Mouse (Mus musculus): Measurements from ENCODE around the gene Atp9a.

The Atp9a gene

DNA sequence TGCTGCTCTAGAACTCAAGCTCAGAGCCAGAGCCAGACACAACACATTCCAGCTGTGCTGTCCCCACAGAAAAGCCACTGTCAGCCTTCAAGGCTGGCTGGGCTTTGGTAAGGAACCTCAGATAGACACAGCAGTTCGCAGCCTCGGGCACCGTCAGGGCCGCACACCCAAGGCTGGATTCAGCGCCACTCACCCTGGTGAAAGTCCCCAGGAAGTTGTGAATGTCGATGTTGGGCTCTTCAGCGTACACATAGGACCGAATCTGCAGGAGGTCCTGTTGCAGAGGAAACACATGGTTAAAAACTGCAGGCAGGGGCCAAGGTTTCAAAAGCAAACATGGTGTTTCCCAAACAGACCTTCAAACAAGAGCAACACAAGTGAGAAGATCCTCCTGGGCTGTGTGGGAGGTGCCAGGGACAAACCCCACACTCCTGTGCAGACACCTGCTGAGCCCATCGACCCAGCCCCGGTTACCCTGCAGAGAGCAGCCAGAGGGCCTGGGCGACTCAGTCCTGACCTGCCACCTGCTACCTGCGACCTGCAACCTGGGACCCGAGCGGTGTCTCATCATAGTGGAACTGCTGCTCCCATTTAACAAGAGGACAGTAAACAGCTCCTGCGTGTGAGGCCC, 58.6 kb downstream of the Atp9a start:
- no peak for DNase-seq (ENCODE audit: low read depth in 2 of 2, low spot score in 2 of 2)

DNA sequence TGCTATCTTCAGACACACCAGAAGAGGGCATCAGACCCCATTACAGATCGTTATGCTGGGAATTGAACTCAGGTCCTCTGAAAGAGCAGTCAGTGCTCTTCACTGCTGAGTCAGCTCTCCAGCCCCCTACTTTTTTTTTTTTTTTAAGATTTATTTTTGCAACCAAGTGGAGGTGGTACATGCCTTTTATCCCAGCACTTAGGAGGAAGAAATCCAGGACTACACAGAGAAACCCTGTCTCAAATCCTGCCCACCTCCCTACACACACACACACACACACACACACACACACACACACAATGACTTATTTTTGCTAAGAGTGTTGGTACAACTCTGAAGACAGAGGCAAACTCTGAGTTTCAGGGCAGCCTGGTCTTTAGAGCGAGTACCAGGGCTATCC, 59.5 kb downstream of the Atp9a start:
- DNase-seq (ENCODE audit: low read depth in 2 of 2, low spot score in 2 of 2): no peak

DNA sequence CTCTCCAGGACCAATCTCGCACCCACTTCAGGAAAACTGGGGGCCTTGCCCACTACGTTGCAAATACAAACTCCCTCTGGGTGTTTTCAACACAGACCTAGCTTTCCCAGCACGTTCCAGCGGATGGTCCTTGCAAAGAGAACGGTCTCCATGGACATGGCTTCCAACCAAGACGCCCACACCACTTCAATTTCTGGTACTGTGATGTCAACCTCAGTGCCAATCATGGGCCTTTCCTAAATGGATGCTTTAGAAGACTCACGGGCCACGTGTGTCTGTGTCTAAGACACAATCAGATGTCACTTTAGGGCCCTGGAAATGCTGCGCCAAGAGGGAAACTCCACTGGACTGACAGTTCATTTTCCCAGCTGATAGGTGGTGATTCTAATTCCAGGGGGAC, 60.7 kb downstream of the Atp9a start:
- no peak for DNase-seq (ENCODE audit: low read depth in 2 of 2, low spot score in 2 of 2)

DNA sequence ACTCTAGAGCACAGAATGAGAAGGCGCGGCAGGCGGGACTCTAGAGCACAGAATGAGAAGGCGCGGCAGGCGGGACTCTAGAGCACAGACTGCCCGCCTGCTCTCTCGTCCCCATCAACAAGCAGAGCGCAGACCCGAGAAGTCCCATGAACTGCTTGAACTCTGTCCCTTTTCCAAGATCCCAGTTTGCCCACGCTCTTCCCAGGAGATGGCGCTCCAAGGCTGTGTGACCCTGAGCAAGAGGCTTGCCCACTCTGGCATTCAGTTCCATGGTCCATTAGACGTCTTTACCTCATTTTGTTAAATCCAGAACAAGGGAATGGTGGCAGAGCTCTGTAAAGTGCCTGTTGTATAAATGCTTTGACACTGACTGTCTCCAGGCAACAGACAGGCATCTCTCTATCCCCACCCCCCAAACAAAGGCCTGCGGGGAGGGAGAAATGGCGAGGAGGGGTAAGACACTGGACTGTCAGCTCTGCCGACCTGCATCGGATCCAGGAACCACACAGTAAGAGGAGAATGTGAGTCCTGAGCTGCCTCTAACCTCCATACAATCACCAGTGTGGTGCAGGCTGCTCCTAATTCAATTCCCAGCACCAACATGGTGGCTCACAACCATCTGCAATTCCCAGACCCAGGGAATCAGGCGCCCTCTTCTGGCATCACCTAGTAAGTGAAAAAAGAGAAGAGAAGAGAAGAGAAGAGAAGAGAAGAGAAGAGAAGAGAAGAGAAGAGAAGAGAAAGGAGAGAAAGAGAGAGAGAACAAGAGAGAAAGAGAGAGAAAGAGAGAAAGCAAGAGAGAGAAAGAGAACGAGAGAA, 62.6 kb downstream of the Atp9a start:
- no peak for DNase-seq (ENCODE audit: low read depth in 2 of 2, low spot score in 2 of 2)

DNA sequence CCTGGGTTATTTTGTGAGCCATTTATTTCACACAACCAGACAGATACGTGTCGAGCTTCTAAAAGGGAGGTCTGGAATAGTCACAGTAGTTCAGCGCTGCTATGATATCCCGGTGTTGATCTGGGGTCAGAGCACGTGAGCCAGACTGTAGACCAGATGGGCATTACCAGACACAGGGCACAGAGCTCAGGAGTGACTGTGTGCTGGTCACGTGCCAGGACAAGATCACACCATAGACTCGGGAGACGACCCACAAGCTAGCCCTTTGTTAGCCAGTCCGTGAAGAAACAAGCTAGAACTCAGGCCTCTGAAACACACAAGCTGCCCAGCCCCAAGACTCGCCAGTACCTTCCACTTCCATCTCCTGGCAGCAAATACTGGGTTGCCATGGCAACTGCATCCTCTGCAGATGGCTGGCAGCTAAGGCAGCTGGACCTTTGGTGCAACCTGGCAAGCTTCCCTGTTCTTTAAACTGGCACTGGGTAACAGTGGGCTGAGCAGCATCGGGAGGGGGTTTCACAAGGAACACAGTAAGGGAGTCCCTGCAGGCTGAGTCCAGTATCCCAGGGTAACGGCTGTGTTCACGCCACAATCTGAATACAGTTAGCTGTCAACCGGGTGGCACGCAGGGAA, 63.4 kb downstream of the Atp9a start:
- no peak for DNase-seq (ENCODE audit: low read depth in 2 of 2, low spot score in 2 of 2)

DNA sequence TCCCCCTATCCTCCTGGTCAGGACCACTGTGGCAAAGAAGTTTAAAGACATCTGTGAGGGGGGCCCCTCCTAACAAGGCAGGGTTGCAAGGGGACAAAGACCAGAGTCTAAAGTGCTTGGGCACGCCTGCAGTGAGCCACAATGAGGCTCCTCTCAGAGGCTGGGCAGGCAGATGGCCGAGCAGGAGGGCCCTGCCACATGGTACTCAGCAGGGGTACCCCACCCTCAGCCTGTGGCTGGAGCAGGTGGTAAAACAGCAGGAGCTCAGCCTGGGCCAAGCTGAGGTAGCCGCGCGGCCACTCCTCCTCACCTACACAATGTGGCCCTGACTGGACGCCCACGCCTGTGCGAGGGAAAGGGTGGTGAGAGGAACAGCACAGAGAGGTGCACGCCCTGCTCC, 64.6 kb downstream of the Atp9a start:
- DNase-seq (ENCODE audit: low read depth in 2 of 2, low spot score in 2 of 2): no peak

DNA sequence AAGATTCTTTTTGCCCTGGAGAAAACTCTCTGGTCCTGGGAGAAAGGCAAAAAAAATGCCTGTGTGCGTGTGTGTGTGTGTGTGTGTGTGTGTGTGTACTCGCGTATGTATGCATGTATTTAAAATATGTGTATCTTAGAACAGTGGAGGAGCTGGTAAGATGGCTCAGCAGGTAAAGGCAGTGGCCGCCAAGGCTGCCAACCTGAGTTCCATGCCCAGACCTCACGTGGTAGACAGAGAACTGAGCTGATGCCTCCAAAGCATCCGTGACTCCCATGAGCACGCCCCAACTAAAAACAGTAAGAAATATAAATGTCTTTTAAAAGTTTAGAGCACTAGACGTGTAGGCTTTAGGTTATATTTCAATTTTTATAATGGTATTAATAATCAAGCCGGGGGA, 70.5 kb downstream of the Atp9a start:
- no peak for DNase-seq (ENCODE audit: low read depth in 2 of 2, low spot score in 2 of 2)

DNA sequence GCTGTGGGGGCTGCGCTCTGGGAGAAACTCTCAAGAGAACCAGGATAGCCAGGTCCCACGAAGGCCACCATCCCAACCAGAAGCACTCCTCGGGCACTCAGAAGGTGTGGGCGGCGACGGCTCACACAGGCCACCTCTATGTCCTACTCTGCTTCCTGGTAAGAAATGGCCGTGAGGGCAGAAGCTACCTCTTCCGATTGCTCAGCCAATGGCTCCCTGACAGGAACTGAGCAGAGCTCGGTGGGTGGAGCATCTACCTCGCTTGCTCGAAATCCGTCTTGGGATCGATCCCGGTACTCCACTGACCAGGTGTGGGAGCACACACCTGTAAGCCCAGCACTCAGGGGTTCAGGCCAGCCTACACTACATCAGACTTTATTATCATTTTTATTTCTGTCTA, 72.0 kb downstream of the Atp9a start:
- DNase-seq (ENCODE audit: low read depth in 2 of 2, low spot score in 2 of 2): no peak

DNA sequence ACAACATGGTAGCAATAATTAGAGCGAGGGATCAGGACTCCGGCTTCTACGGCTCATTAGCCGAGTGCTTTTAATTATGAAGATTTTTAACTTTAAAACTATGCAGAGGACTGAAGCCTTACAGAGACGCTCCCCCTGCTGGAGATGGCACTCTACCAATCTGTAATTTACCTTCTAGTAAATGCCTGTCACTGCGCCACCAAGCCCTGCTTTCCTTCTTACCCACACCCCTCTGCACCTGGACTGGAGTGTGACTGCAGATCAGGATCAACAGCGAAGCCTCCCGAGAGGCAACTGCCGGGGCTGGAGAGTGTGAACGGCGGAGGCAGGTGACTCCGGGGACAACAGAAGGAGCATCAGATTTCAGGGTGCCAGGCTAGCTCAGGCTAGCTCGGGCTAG, 72.4 kb downstream of the Atp9a start:
- no peak for DNase-seq (ENCODE audit: low read depth in 2 of 2, low spot score in 2 of 2)

DNA sequence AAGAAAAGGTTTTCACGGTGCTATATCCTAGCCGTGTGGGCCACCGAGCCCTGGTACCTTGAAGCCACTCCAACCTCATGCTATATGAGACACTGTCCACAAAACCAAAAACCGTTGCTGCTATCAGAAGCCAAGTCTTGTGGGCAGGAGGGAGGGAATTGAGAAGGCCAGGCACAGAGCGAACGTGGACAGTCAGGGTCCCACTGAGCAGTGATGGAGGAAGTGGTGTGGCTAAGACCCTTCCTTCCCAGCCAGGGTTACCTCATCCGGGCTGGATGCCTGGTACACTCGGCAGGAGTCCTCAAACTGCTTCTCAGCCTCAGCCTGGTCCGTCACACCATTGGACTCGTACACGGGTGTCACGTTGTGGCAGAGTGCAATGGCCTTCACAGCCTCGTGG, 74.5 kb downstream of the Atp9a start:
- no peak for DNase-seq (ENCODE audit: low read depth in 2 of 2, low spot score in 2 of 2)

DNA sequence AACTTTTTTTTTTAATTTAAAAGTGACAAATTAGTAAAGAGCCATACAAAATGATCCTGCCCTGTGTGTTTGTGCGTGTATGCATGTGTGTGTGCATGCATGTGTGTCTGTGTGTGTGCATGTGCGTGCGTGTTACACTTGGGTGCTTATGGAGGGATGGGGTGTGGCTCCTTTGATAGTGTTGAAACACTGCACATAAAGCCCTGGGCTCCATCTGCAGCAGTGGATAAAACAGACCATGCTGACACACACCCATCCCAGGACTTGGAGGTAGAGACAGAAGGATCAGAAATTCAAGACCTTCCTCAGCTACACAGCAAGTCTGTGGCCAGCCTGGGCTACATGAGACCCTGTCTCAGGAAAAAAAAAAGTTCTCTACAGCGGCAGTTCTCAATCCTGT, 76.5 kb downstream of the Atp9a start:
- DNase-seq (ENCODE audit: low read depth in 2 of 2, low spot score in 2 of 2): no peak

DNA sequence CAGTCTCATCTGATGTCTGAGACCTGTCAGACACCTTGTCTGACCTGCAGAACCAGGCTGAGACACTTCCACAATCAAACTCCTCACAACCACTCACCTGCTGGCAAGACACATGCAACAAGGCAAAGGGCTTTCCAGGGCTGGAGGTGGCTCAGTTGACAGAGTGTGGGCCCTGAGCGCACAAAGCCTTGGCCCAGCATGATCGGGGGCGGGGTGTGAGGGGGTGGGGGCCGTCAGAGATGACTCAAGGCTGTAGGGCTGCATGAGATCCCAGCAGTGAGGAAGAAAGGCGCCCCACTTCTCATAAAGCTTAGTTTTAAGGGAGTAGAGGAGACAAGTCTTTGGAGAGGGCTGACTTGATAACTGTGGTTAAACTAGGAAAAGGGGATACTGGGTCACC, 78.5 kb downstream of the Atp9a start:
- DNase-seq (ENCODE audit: low read depth in 2 of 2, low spot score in 2 of 2): no peak

DNA sequence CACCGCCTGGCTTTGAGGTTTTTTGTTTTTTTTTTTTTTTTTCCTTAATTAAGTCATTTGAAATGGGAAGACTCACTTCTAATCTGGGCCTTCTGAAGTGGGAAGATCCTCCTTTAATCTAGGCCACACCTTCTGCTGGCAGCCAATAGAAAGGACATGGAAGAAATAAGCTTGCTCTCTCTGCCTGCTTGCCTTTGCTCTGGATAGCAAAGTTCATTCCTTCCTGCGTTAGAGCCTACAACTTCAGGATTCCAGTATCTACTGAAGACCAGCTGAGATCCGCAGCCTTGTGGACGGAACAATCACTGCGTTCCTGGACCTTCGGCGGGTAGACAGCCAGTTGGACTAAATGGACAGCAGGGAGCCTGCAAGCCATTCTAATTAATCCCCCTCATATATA, 79.0 kb downstream of the Atp9a start:
- no peak for DNase-seq (ENCODE audit: low read depth in 2 of 2, low spot score in 2 of 2)

DNA sequence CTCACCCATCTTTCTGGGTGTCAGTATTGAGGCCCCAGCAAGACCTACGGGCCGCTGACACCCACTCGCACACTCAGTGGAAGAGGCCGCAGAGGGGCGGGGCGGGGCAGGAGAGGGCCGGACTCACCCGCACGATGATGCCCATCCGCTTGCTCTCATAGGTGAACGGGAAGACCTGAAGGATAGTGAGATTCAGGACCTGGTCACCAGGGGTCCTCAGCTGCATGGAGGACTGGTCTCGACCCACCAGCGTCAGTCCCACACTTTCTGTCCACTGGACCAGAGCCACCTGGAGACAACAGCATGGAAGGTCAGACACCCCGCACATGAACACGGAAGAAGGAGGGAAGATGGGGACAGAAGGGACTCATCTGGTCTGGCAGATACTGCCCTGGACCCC, 80.4 kb downstream of the Atp9a start:
- no peak for DNase-seq (ENCODE audit: low read depth in 2 of 2, low spot score in 2 of 2)

DNA sequence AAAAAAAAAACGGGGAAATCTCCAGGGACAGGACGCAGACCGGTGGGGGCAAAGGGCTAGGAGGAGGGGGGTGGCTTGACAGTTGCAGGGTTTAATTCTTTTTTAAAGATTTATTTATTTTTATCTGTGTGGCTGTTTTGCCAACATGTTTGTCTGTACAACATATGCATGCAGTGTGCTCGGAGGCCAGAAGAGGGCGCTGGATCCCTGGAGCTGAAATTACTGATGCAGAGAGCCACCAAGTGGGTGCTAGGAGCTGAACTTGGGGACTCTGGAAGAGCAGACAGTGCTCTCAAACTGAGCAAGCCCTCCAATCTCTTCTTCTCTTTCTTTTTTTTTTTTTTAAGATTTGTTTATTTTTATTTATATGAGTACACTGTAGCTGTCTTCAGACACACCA, 81.9 kb downstream of the Atp9a start:
- peak in 1 of 2 experiments; percentile 12 for DNase-seq (ENCODE audit: low read depth in 2 of 2, low spot score in 2 of 2)

DNA sequence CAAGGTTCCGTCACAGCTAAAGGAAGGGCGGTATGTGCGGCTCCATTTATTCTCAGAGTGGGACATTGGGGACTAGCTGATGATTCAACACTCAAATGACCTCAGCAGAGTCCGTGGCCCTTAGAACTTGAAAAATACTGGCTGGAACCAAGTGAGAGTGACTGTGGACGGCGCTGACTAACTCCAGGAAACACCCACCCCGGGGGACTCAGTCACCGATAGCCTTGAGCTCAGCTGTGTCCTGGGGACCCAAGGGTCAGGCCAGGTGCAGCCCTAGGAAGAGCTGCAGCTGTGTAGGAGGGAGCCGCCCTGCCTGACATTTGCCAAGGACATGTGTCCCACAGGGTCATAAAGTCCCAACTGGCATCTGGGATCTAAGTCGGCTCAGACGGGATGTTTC, 83.7 kb downstream of the Atp9a start:
- no peak for DNase-seq (ENCODE audit: low read depth in 2 of 2, low spot score in 2 of 2)

DNA sequence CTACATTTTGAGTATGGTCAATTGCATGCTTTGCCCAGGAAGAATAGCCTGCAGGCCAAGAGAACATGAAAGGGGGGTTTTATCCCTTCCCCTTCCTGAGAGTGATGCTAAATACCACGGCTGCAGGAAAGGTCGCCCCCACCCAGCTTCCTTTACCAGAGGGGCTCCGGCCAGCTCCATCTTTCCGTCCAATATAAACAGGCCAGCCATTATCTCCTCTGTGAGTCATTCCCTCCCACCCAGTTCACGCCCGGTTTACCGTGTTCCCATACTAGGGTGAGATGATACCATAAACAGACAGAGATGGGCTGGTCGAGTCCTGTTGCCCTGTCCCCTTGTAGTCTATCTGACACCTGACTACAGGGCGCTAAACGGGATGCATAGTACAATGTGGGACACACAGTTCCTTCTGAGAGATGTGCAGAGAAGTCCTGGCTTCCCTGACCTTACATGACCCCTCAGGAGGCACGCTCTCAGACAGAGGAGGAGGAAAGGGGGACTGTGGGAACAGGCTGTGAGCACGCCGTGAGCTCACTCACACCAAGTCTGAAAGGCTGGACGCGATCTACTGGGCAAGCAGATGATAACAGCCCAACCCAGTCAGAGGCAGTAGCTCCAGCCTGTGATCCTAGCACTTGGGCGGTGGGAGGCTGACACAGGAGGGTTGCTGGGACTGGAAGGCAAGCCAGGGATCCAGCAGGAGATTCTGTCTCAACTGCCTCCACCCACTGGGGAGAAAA, 85.5 kb downstream of the Atp9a start:
- DNase-seq (ENCODE audit: low read depth in 2 of 2, low spot score in 2 of 2): no peak

DNA sequence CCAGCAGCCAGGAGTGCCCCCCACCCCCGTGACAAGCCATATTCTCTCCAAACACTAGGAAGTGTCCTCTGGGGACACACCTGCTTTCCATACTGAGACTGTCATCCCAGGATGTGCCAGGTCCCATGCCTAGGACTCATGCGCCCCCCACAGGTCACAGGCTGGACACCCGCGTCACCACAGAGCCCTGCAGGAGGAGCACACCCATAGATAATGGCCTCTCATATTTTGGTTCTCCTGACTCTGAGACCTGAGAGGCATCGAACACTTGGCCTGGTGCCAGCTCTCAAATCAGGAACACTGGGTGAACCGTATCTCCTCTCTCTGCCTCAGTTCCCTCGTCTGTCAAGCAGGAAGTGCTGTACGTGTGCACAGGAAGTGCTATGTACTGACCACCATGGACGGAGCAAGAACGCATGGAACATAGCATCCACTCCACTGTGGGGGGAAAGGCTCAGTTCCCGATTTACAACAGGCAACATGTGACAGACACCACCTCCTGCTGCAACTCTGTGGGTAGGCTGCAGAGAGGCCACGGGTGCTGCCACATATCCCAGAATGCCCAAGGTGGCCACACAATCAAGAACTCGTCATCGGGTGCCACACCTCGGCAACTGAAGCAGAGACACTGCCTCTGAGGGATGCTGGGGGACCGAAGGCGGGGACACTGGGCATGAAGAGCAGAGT, 87.1 kb downstream of the Atp9a start:
- no peak for DNase-seq (ENCODE audit: low read depth in 2 of 2, low spot score in 2 of 2)

DNA sequence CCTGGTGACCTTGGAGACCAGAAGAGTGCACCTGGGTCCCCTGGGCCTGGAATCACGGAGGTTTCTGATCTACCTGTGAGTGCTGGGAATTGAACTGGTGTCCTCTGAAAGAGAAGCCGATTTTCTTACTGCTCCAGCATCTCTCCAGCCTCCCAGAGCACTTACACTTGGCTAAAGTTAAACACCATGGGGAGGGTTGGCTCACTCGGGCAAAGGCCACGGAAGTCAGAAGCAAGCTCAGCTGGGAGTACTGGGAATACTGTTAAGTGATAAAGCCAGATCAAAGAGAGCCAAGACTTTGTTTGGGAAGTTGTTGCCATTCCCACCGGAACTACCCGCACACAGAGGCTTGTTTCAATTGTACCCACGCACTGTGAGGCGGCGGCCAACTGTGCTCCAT, 87.7 kb downstream of the Atp9a start:
- no peak for DNase-seq (ENCODE audit: low read depth in 2 of 2, low spot score in 2 of 2)

DNA sequence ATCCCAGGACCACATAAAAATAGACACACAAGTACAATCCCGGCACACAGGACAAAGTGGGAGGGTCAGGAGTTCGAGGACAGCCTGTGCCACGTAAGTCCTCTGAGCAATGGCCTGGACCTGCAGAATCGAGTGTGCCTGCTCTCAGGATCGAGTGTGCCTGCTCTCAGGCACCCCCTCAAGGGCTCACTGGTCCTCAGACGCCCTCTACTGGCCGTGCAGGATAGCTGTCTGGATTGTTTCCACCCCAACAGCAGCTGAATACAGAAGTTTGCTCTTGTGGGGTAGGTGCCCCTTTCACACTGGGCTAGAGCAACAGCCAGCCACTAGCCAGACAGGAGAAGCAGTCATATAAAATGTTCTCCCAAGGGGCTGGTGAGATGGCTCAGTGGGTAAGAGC, 90.5 kb downstream of the Atp9a start:
- DNase-seq (ENCODE audit: low read depth in 2 of 2, low spot score in 2 of 2): no peak

DNA sequence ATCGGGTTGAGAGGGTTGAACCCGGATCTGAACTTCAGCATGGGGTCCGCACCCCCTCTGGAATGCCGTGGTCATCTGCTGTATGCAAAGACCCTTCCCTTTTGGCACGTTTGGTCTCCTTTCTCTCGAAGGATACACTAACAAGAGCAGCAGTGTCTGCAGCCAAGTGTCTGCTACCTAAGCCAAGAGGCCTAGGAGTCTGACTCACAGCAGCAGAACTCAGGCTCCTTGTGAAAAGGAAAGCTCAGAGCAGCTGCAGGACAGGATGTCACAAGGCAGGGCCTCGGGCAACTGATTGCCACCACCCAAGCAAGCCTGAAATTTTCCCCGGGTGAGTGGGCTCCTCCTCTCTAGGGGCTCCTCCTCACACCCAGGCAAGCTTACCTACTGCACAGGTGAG, 94.0 kb downstream of the Atp9a start:
- DNase-seq (ENCODE audit: low read depth in 2 of 2, low spot score in 2 of 2): no peak
